Mouse (Mus musculus): ENCODE results near the gene Parm1. TPM values are rescaled to one million over a fixed set of nuclear protein-coding genes. Genes with fewer than 3 reads are reported as not detected.

Parm1 gene
- polyA plus RNA-seq, 1 experiment from 2014 or later, result 6.2 TPM

Other genes starting within 250 kb of the Parm1 start
- gene Btc, start 114.6 kb upstream of the Parm1 start, polyA plus RNA-seq (2015; fragmentation: Nextera tagmentation; extraction: Ambion mirVana), result 0.15 TPM in 1 of 2 replicates, not detected in the other

Data from midbrain, embryonic 15.5 days (tissue).